Mouse (Mus musculus) hindbrain, embryonic 14.5 days (tissue): ENCODE results near the gene Vmn1r111. TPM values are rescaled to one million over a fixed set of nuclear protein-coding genes. Genes with fewer than 3 reads are reported as not detected.
"Not testable (repeated sequence)": the region's sequence is repeated elsewhere in the genome, so short reads cannot be mapped to it uniquely, and the experiment has no call there.

Experiments used
- ATAC-seq: fragments of 200-750 bp; cut with Nextera tagmentation; 2 replicates; pipeline ENCODE4 v1.8.0; 2017; ENCODE audit warnings: moderate number of reproducible peaks, mild to moderate bottlenecking, moderate TSS enrichment, moderate library complexity; ENCODE audit not compliant: low FRiP score
- DNase-seq: peaks from one replicate; pipeline ENCODE4 v3.0.0-alpha.2; 2015; ENCODE audit warnings: low spot score
- H3K27ac ChIP-seq: fragments of 300-500 bp; sonication (generic); 2 replicates; pipeline ENCODE4 v1.5.1; 2014; ENCODE audit warnings: mild to moderate bottlenecking, moderate library complexity
- H3K27me3 ChIP-seq: fragments of 300-500 bp; sonication (generic); 2 replicates; pipeline ENCODE4 v1.6.1; 2014; ENCODE audit warnings: mild to moderate bottlenecking, low read length, mixed read lengths; ENCODE audit not compliant: control insufficient read depth, insufficient read depth
- H3K36me3 ChIP-seq: fragments of 300-500 bp; sonication (generic); replicated peaks from 2 replicates; pipeline ENCODE4 v1.6.1; 2014; ENCODE audit not compliant: control insufficient read depth, insufficient read depth
- H3K4me1 ChIP-seq: fragments of 300-500 bp; sonication (generic); replicated peaks from 2 replicates; pipeline ENCODE4 v1.6.1; 2014; ENCODE audit warnings: antibody characterized with exemption, low read length, mixed read lengths; ENCODE audit not compliant: control insufficient read depth, insufficient read depth
- H3K4me2 ChIP-seq: fragments of 300-500 bp; sonication (generic); replicated peaks from 2 replicates; pipeline ENCODE4 v1.6.1; 2014; ENCODE audit warnings: mild to moderate bottlenecking, moderate library complexity
- H3K4me3 ChIP-seq: fragments of 300-500 bp; sonication (generic); replicated peaks from 2 replicates; pipeline ENCODE4 v1.5.1; 2014; ENCODE audit warnings: mild to moderate bottlenecking, low read length
- H3K9ac ChIP-seq: fragments of 300-500 bp; sonication (generic); 2 replicates; pipeline ENCODE4 v1.6.1; 2014
- H3K9me3 ChIP-seq: fragments of 300-500 bp; sonication (generic); 2 replicates; pipeline ENCODE4 v1.6.1; 2016; ENCODE audit warnings: low read length; ENCODE audit not compliant: control insufficient read depth
- WGBS: fragments of 180-500 bp; shearing (Covaris S2); extraction: QIAGEN DNeasy Blood & Tissue Kit; methylation state at CpG from one replicate; pipeline ENCODE4 v1.1.7; 2014; 5-methylcytosine and 5-hydroxymethylcytosine counted together
- polyA plus RNA-seq: library from polyadenylated mRNA; unstranded; fragments of >200 nt; fragmentation: Nextera tagmentation; extraction: Ambion mirVana; gene quantifications from 2 replicates; pipeline ENCODE4 v1.2.1, GENCODE M21; 2014

Vmn1r111 gene
- polyA plus RNA-seq = not detected in 2 replicates

GRCm38 (mm10) chr7:20703116-20703515, at the start of gene Vmn1r111:
Gene Vmn1r111 (minus strand): TSS chr7:20703216.
- not testable (repeated sequence) for H3K9me3 ChIP-seq, ATAC-seq, H3K4me3 ChIP-seq, DNase-seq, H3K4me1 ChIP-seq, H3K27ac ChIP-seq, H3K4me2 ChIP-seq, H3K36me3 ChIP-seq, H3K9ac ChIP-seq, H3K27me3 ChIP-seq
- WGBS = no CpG with 5 or more reads among the region's 2 CpGs

DNA sequence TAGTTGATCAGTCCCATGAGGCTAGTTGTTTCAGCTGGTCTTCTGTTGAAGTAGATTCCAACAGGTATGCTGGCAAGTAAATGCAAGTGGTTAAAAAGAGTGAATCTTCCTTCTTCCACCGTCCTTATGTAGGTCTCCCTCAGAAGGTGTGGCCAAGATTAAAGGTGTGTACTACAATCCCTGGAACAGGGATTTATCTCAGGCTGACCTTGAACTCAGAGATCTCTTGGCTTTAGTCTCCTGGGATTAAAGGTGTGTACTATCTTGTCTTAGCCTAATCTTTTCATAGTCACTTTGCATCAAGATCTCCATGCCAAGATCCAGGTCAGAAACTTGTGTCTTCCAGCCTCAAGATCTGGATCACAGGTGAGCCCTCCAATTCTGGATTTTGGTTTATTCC, 27.5 kb upstream of the Vmn1r111 start, which contains the start of gene Gm10668:
TSS of gene Gm10668 (minus strand) at position 101 of the 400 bp plus-strand sequence.
- not testable (repeated sequence) for H3K4me3 ChIP-seq, H3K9me3 ChIP-seq, DNase-seq, H3K27ac ChIP-seq, ATAC-seq, H3K36me3 ChIP-seq, H3K4me1 ChIP-seq, H3K9ac ChIP-seq, H3K27me3 ChIP-seq, H3K4me2 ChIP-seq
- no CpG with 5 or more reads among the region's 1 CpGs for WGBS

- H3K9me3 ChIP-seq, ATAC-seq, H3K4me3 ChIP-seq, H3K27me3 ChIP-seq, DNase-seq, H3K4me1 ChIP-seq, H3K27ac ChIP-seq, H3K36me3 ChIP-seq, H3K4me2 ChIP-seq, H3K9ac ChIP-seq: not testable (repeated sequence)
- WGBS = no CpG with 5 or more reads among the region's 3 CpGs
Measured at GRCm38 (mm10) chr7:20668618-20669017, 34.4 kb downstream of the Vmn1r111 start, which contains the start of gene Vmn1r107. Gene Vmn1r107 (plus strand): TSS chr7:20668918.

Other genes starting within 250 kb of the Vmn1r111 start
- not detected in 2 replicates for gene Gm10670, start 228.3 kb downstream of the Vmn1r111 start, polyA plus RNA-seq
- gene Vmn1r103, start 192.7 kb downstream of the Vmn1r111 start, polyA plus RNA-seq = not detected in 2 replicates
- gene Vmn1r104, start 169.4 kb downstream of the Vmn1r111 start, polyA plus RNA-seq = not detected in 2 replicates
- not detected in 2 replicates for gene Gm5726, start 157.5 kb downstream of the Vmn1r111 start, polyA plus RNA-seq
- gene Gm4141, start 127.0 kb downstream of the Vmn1r111 start, polyA plus RNA-seq = not detected in 2 replicates
- not detected in 2 replicates for gene Gm4513, start 104.2 kb downstream of the Vmn1r111 start, polyA plus RNA-seq
- not detected in 2 replicates for gene Vmn1r107, start 34.3 kb downstream of the Vmn1r111 start, polyA plus RNA-seq
- not detected in 2 replicates for gene Gm10668, start 27.4 kb upstream of the Vmn1r111 start, polyA plus RNA-seq
- not detected in 2 replicates for gene Vmn1r112, start 68.0 kb upstream of the Vmn1r111 start, polyA plus RNA-seq
- gene Vmn1r113, start 84.1 kb upstream of the Vmn1r111 start, polyA plus RNA-seq = not detected in 2 replicates
- gene Vmn1r114, start 109.0 kb upstream of the Vmn1r111 start, polyA plus RNA-seq = not detected in 2 replicates
- not detected in 2 replicates for gene Vmn1r115, start 141.8 kb upstream of the Vmn1r111 start, polyA plus RNA-seq
- gene Vmn1r116, start 169.0 kb upstream of the Vmn1r111 start, polyA plus RNA-seq = not detected in 2 replicates
- not detected in 2 replicates for gene Vmn1r117, start 180.9 kb upstream of the Vmn1r111 start, polyA plus RNA-seq
- not detected in 2 replicates for gene Vmn1r118, start 209.1 kb upstream of the Vmn1r111 start, polyA plus RNA-seq